Mouse (Mus musculus) forebrain, embryonic 10.5 days (tissue): ENCODE results near the gene Taf9b. TPM values are rescaled to one million over a fixed set of nuclear protein-coding genes. Genes with fewer than 3 reads are reported as not detected.

Source experiments
- DNase-seq: peaks from one replicate; pipeline ENCODE4 v3.0.0-alpha.2; 2017; ENCODE audit warnings: low spot score; ENCODE audit errors: extremely low spot score
- H3K27ac ChIP-seq: fragments of 300-500 bp; sonication (generic); 2 replicates; pipeline ENCODE4 v1.5.1; 2016; ENCODE audit warnings: mild to moderate bottlenecking
- H3K27me3 ChIP-seq: fragments of 300-500 bp; sonication (generic); 2 replicates; pipeline ENCODE4 v1.6.1; 2016; ENCODE audit warnings: mild to moderate bottlenecking; ENCODE audit not compliant: poor library complexity, severe bottlenecking
- H3K36me3 ChIP-seq: fragments of 300-500 bp; sonication (generic); replicated peaks from 2 replicates; pipeline ENCODE4 v1.6.1; 2016; ENCODE audit warnings: mild to moderate bottlenecking, moderate library complexity
- H3K4me1 ChIP-seq: fragments of 300-500 bp; sonication (generic); 2 replicates; pipeline ENCODE4 v1.6.1; 2016
- H3K4me3 ChIP-seq: fragments of 300-500 bp; sonication (generic); 2 replicates; pipeline ENCODE4 v1.5.1; 2016; ENCODE audit warnings: mild to moderate bottlenecking, moderate library complexity
- H3K9me3 ChIP-seq: fragments of 300-500 bp; sonication (generic); 2 replicates; pipeline ENCODE4 v1.6.1; 2016; ENCODE audit warnings: mild to moderate bottlenecking, moderate library complexity
- WGBS: fragments of 180-500 bp; shearing (Covaris S2); methylation state at CpG from one replicate; pipeline ENCODE4 v1.1.7; 2016; 5-methylcytosine and 5-hydroxymethylcytosine counted together
- polyA plus RNA-seq: library from polyadenylated mRNA; unstranded; fragments of >200 nt; fragmentation: Nextera tagmentation; extraction: Ambion mirVana; gene quantifications from 2 replicates; pipeline ENCODE4 v1.2.1, GENCODE M21; 2016

The Taf9b gene
- polyA plus RNA-seq, 1 experiment from 2014 or later: 8.8 TPM

DNA sequence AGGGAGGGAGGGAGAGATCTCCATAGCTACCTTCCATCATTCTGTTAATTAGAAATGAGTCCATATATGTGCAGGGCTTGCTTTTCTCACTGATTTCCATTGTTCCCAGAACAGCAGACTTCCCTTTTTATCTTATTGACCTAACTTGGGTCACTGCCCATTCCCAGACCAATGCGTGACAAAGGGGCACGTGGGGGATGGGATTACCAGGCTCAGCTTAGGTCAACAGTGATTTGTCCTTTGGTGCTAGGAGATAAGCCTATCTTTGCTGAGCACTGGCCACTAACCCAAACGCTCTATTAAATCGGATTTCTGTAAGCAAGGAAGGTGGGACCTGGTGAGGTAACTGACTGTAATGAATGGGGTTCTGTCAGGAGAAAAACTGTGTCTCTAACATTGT is 36.7 kb downstream of the Taf9b start:
- no peak for DNase-seq
- peaks cover 46% of the 10 kb centered on the region for H3K27me3 ChIP-seq
- no peaks in the 10 kb centered on the region for H3K9me3 ChIP-seq
- no peak overlapping the region for H3K4me3 ChIP-seq
- H3K36me3 ChIP-seq: peaks cover 3% of the 10 kb centered on the region
- peaks cover 32% of the 10 kb centered on the region for H3K4me1 ChIP-seq
- H3K27ac ChIP-seq: peak overlapping the region; percentile 63
- 24% methylated on average over 4 of the region's 4 CpGs for WGBS

DNA sequence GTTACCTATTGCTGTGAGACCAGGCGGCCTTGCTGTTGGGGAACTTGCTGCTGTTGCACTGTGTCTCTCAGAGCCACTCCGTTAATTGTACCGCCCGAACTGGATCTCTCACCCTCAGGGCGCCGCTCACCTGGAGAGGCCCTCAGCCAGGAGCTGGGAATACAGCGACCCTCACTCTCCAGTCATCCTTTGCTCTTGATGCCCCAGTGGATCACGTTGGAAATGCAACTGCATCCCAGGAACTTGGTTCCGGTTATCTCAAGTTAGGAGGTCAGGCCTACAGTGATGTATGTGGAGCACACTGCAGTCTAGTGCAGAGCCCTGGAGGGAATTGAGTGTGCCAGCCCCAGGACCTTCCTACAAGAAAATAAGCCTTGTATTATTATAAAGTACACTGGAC is 44.6 kb downstream of the Taf9b start:
- H3K4me3 ChIP-seq: no peak overlapping the region
- no peak overlapping the region for H3K27ac ChIP-seq
- no peak for DNase-seq
- no peaks in the 10 kb centered on the region for H3K9me3 ChIP-seq
- H3K4me1 ChIP-seq: no peaks in the 10 kb centered on the region
- 51% methylated on average over 9 of the region's 9 CpGs for WGBS
- H3K27me3 ChIP-seq: peaks cover 9% of the 10 kb centered on the region; the same call in 1 of the 2 replicates
- H3K36me3 ChIP-seq: no peaks in the 10 kb centered on the region

DNA sequence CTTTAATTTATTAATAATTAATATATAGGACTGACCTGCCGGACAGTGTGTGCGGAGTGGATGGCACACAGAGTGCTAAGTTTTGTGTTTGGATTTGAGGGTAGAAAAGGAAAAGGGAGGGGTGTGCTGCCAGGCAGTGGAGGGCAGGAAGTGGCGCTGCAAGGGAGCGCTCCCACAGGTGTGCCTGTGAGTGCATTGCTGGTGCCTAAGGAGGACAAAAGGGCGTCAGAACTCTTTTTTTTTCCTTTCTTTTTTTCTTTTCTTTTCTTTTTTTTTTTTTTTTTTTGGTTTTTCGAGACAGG is 49.2 kb downstream of the Taf9b start:
- H3K27ac ChIP-seq: no peak overlapping the region
- WGBS: 69% methylated on average over 6 of the region's 6 CpGs
- DNase-seq: no peak

DNA sequence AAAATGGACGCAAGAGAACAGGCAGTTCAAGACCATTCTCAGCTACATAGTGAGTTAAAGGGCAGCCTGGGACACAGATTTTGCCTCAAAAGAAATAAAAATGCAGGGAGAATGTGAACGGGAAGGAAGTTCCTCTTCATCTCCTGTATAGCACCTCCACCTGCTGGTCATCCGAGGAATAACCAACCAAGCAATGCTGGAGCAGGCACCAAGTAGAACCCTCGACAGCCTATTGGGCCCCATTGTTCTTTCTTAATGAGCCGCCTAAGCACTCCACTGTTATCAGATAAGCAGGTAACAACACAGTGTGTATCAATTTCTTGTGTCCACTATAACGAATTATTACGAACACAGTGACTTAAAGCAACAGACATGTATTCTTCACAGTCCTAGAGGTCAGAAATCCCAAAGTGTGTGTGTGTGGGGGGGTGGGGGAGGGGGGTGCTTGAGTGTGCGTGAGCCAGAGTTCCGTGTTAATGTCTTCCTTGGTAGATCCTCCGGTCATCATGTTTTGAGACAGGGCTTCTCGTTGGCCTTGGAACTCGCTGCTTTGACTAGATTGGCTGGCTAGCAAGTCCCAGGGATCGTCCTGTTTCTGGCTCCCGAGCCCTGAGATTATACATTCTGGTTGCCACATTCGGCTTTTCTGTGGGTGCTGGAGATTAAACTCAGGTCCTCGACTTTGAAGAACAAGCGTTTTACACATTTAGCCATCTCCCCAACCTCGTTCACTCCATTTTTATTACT is 49.7 kb downstream of the Taf9b start:
- Histone ChIP-seq H3K9me3 (no peaks in the 10 kb centered on the region), H3K4me3 (peak overlapping the region; percentile 43), H3K36me3 (no peaks in the 10 kb centered on the region), H3K27me3 (peaks cover 2% of the 10 kb centered on the region; the same call in 1 of the 2 replicates), H3K27ac (peak overlapping the region; percentile 72), H3K4me1 (no peaks in the 10 kb centered on the region)
- DNase-seq: peak; percentile 65
- 28% methylated on average over 18 of the region's 18 CpGs for WGBS

More for the DNA sequence above, 49.2 kb downstream of the Taf9b start:
- no peaks in the 10 kb centered on the region for H3K9me3 ChIP-seq
- peak overlapping the region; percentile 43 for H3K4me3 ChIP-seq
- H3K36me3 ChIP-seq: no peaks in the 10 kb centered on the region
- peaks cover 4% of the 10 kb centered on the region; the same call in 1 of the 2 replicates for H3K27me3 ChIP-seq
- H3K4me1 ChIP-seq: no peaks in the 10 kb centered on the region

DNA sequence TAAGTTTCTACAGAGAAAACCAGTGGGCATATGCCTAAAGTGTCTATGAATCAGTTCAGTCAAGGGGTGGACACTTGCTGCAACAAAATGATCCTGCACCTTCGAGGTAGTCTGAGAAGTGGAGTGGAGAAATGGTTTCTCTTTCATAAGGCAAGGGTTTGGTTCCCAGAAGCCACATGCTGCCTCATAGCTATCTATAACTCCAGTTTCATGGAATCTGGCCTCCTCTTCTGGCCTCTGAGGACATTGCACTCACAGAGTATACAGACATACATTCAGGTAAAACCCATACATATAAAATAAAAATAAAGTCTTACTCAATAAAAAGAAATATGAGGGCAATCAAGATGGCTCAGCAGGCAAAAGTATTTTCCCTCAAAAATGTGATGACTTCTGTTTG is 55.9 kb downstream of the Taf9b start:
- Histone ChIP-seq H3K27ac (no peak overlapping the region), H3K4me1 (no peaks in the 10 kb centered on the region), H3K36me3 (no peaks in the 10 kb centered on the region), H3K27me3 (peaks cover 1% of the 10 kb centered on the region; the same call in 1 of the 2 replicates), H3K9me3 (no peaks in the 10 kb centered on the region), H3K4me3 (no peak overlapping the region)
- 85% methylated on average over 1 of the region's 1 CpGs for WGBS
- no peak for DNase-seq

DNA sequence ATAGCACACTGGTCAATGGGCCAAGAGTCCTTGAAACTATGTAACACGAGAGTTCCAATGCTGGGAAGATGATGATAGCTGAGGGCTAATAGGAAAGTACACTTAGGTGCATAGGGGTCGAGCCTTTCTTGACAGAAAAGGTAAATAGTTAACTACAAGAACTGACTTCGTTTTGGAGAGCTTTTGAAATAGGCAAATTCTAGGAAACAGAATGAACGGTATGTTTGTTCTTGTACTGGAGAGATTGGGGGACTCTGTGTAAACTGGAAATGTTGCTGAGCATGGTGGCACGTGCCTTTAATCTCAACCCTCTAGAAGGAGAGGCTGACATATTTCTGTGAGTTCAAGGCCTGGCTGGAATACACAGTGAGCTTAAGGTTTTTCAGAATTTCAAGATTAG is 56.4 kb downstream of the Taf9b start:
- no peak for DNase-seq
- H3K36me3 ChIP-seq: no peaks in the 10 kb centered on the region
- H3K27ac ChIP-seq: no peak overlapping the region
- WGBS: 85% methylated on average over 5 of the region's 5 CpGs
- no peaks in the 10 kb centered on the region for H3K9me3 ChIP-seq
- H3K4me1 ChIP-seq: no peaks in the 10 kb centered on the region
- H3K4me3 ChIP-seq: no peak overlapping the region
- H3K27me3 ChIP-seq: peaks cover 6% of the 10 kb centered on the region; the same call in 1 of the 2 replicates

DNA sequence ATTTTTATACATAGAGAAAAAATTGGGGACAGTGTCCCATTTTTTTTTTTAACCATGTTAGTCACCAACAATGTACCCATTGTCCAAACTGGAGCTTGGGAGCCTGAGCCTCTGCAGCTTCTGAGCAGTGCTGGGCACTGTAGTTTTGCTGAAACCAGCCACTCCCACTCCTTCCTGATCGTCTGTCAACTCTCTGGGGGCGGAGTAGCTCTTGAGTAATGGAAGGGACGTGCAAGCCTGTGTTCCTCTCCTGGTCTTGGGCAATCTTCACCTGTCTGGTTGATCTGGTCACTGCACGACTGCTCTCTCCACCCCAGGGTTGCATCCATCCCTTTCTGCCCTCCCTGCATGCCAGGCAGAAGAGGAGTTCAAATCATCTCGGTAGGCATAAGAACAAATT is 57.0 kb downstream of the Taf9b start:
- Histone ChIP-seq H3K27me3 (peaks cover 12% of the 10 kb centered on the region; the same call in 1 of the 2 replicates), H3K27ac (no peak overlapping the region), H3K9me3 (no peaks in the 10 kb centered on the region), H3K4me3 (no peak overlapping the region), H3K36me3 (no peaks in the 10 kb centered on the region), H3K4me1 (no peaks in the 10 kb centered on the region)
- DNase-seq: no peak
- WGBS: 66% methylated on average over 5 of the region's 5 CpGs

Other genes starting within 250 kb of the Taf9b start
- gene Magt1, start 209.3 kb downstream of the Taf9b start, polyA plus RNA-seq: 42.2 and 46.3 TPM in 2 replicates
- gene Cox7b, start 205.5 kb downstream of the Taf9b start, polyA plus RNA-seq: 285 and 325 TPM in 2 replicates
- 17.9 and 19.2 TPM in 2 replicates for gene Atp7a, start 193.9 kb downstream of the Taf9b start, polyA plus RNA-seq
- 0.10 and 0.12 TPM in 2 replicates for gene Tlr13, start 78.0 kb downstream of the Taf9b start, polyA plus RNA-seq
- gene Pgk1, start 34.1 kb downstream of the Taf9b start, polyA plus RNA-seq: 622 and 624 TPM in 2 replicates
- not detected in 2 replicates for gene Fnd3c2, start 34.2 kb upstream of the Taf9b start, polyA plus RNA-seq